Mouse (Mus musculus): ENCODE measurements around the gene Ankrd27. TPM values are rescaled to one million over a fixed set of nuclear protein-coding genes. Genes with fewer than 3 reads are reported as not detected.

The Ankrd27 gene
- polyA plus RNA-seq, 2 experiments = 47.6 to 50.8 TPM

DNA sequence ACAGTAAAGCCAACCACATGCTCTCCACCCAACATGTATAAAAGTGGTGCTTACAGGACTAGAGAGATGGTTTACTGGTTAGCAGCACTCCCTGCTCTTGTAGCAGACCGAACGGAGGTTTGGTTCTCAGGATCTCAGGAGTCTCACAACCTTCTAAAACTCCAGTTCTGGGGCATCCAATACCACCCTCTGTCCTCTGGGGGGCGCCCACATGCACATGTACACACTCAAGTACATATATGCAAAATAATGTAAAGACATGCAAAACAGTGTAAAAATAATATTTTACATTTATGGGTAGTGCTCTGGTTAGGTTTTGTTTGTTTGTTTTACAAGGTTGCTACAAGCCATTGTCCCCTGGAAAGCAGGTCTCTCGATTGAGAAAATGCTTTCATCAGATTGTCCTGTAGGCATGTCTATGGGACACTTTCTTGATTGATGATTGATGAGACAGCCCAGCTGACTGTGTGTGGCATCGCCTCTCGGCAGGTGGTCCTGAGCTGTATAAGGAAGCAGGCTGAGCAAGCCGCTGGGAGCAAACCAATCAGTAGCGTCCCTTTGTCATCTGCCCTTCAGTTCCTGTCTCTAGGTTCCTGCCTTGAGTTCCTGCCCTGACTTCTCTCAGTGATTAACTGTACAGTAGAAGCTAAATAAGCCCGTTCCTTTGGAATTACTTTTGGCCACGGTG lies 65.7 kb downstream of the Ankrd27 start:
- no peak overlapping the region for H3K4me2 ChIP-seq (replicated peaks; ENCODE audit: low read depth, low read length, severe bottlenecking)
- 83% methylated on average over 10 of the region's 10 CpGs for WGBS

GRCm38 (mm10) chr7:35657829-35658228 lies 71.8 kb downstream of the Ankrd27 start:
- no peak overlapping the region for H3K4me2 ChIP-seq (replicated peaks; ENCODE audit: low read depth, low read length, severe bottlenecking)
- H3K27me3 ChIP-seq (ENCODE audit: control insufficient read depth, insufficient read depth, low read length) = no peaks in the 10 kb centered on the region

More for the DNA sequence above, 65.7 kb downstream of the Ankrd27 start:
- Histone ChIP-seq H3K27me3 (ENCODE audit: control insufficient read depth, insufficient read depth, low read length) (no peaks in the 10 kb centered on the region), H3K9me3 (ENCODE audit: control insufficient read depth, low read length) (no peaks in the 10 kb centered on the region), H3K9ac (ENCODE audit: low read depth, low read length, severe bottlenecking) (no peak overlapping the region), H3K4me1 (ENCODE audit: control insufficient read depth, insufficient read depth, low read length) (no peaks in the 10 kb centered on the region), H3K36me3 (ENCODE audit: control insufficient read depth, insufficient read depth, low read length) (no peaks in the 10 kb centered on the region), H3K4me3 (replicated peaks; ENCODE audit: low read length) (no peak overlapping the region), H3K27ac (replicated peaks; ENCODE audit: low read depth, low read length) (no peak overlapping the region)
- no peak for ATAC-seq (ENCODE audit: low FRiP score, low read depth)
- no peak for TF ChIP-seq POLR2A (IDR thresholded peaks at IDR 0.05; ENCODE audit: borderline replicate concordance, extremely low read depth, insufficient read depth, insufficient read length)
- no peak for DNase-seq (ENCODE audit: low spot score)

GRCm38 (mm10) chr7:35659173-35659572 lies 73.1 kb downstream of the Ankrd27 start:
- Histone ChIP-seq H3K4me3 (replicated peaks; ENCODE audit: low read length) (no peak overlapping the region), H3K4me1 (ENCODE audit: control insufficient read depth, insufficient read depth, low read length) (no peaks in the 10 kb centered on the region), H3K36me3 (ENCODE audit: control insufficient read depth, insufficient read depth, low read length) (no peaks in the 10 kb centered on the region), H3K27ac (replicated peaks; ENCODE audit: low read depth, low read length) (no peak overlapping the region), H3K27me3 (ENCODE audit: control insufficient read depth, insufficient read depth, low read length) (no peaks in the 10 kb centered on the region), H3K9ac (ENCODE audit: low read depth, low read length, severe bottlenecking) (no peak overlapping the region), H3K4me2 (replicated peaks; ENCODE audit: low read depth, low read length, severe bottlenecking) (no peak overlapping the region), H3K9me3 (ENCODE audit: control insufficient read depth, low read length) (no peaks in the 10 kb centered on the region)
- 60% methylated on average over 3 of the region's 3 CpGs for WGBS
- no peak for DNase-seq (ENCODE audit: low spot score)
- ATAC-seq (ENCODE audit: low FRiP score, low read depth) = no peak
- TF ChIP-seq POLR2A (IDR thresholded peaks at IDR 0.05; ENCODE audit: borderline replicate concordance, extremely low read depth, insufficient read depth, insufficient read length) = no peak

More at GRCm38 (mm10) chr7:35657829-35658228, 71.8 kb downstream of the Ankrd27 start:
- DNase-seq (ENCODE audit: low spot score) = no peak
- WGBS = 57% methylated on average over 6 of the region's 6 CpGs
- no peaks in the 10 kb centered on the region for H3K4me1 ChIP-seq (ENCODE audit: control insufficient read depth, insufficient read depth, low read length)
- H3K36me3 ChIP-seq (ENCODE audit: control insufficient read depth, insufficient read depth, low read length) = no peaks in the 10 kb centered on the region
- no peaks in the 10 kb centered on the region for H3K9me3 ChIP-seq (ENCODE audit: control insufficient read depth, low read length)
- H3K9ac ChIP-seq (ENCODE audit: low read depth, low read length, severe bottlenecking) = no peak overlapping the region
- no peak for ATAC-seq (ENCODE audit: low FRiP score, low read depth)
- TF ChIP-seq POLR2A (IDR thresholded peaks at IDR 0.05; ENCODE audit: borderline replicate concordance, extremely low read depth, insufficient read depth, insufficient read length) = no peak
- no peak overlapping the region for H3K4me3 ChIP-seq (replicated peaks; ENCODE audit: low read length)
- no peak overlapping the region for H3K27ac ChIP-seq (replicated peaks; ENCODE audit: low read depth, low read length)

DNA sequence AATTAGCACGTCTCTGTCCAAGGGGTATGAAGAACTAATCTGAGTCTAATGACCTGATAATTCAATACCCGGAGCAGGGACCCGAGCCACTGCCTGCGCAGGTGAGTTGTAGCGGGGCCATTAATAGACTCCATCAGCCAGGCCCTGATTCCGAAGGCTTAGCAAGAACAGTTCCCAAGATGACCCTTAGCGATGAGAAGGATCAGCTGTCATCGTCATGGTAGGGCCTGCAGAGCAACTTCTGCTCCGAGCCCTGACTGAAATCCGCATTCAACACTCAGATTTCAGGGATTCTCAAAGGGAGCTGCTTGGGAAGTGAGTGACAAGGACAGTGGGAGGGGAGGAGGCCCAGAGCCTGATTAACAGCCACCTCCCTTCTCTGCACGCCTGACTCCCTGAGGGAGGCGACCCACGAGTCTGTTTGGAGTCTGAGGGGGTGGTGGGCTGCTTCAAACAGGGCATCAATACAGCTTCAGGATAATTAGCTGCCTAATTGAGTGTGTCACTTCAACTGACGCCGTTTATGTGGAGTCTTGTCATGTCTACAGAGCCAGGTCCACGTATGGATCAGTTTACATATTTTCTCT lies 77.8 kb downstream of the Ankrd27 start:
- no peaks in the 10 kb centered on the region for H3K27me3 ChIP-seq (ENCODE audit: control insufficient read depth, insufficient read depth, low read length)
- no peak for TF ChIP-seq POLR2A (IDR thresholded peaks at IDR 0.05; ENCODE audit: borderline replicate concordance, extremely low read depth, insufficient read depth, insufficient read length)
- H3K4me1 ChIP-seq (ENCODE audit: control insufficient read depth, insufficient read depth, low read length) = no peaks in the 10 kb centered on the region
- no peaks in the 10 kb centered on the region for H3K36me3 ChIP-seq (ENCODE audit: control insufficient read depth, insufficient read depth, low read length)
- no peak overlapping the region for H3K4me3 ChIP-seq (replicated peaks; ENCODE audit: low read length)
- DNase-seq (ENCODE audit: low spot score) (no peak), ATAC-seq (ENCODE audit: low FRiP score, low read depth) (peak; percentile 37; the same call in 1 of the 2 replicates)
- no peak overlapping the region for H3K27ac ChIP-seq (replicated peaks; ENCODE audit: low read depth, low read length)
- no peak overlapping the region for H3K4me2 ChIP-seq (replicated peaks; ENCODE audit: low read depth, low read length, severe bottlenecking)
- WGBS = 58% methylated on average over 16 of the region's 16 CpGs
- H3K9ac ChIP-seq (ENCODE audit: low read depth, low read length, severe bottlenecking) = no peak overlapping the region
- H3K9me3 ChIP-seq (ENCODE audit: control insufficient read depth, low read length) = no peaks in the 10 kb centered on the region

GRCm38 (mm10) chr7:35668066-35669041 lies 82.3 kb downstream of the Ankrd27 start:
- Histone ChIP-seq H3K27me3 (ENCODE audit: control insufficient read depth, insufficient read depth, low read length) (no peaks in the 10 kb centered on the region), H3K27ac (replicated peaks; ENCODE audit: low read depth, low read length) (peak overlapping the region; percentile 39), H3K36me3 (ENCODE audit: control insufficient read depth, insufficient read depth, low read length) (no peaks in the 10 kb centered on the region), H3K4me1 (ENCODE audit: control insufficient read depth, insufficient read depth, low read length) (no peaks in the 10 kb centered on the region), H3K4me3 (replicated peaks; ENCODE audit: low read length) (no peak overlapping the region), H3K4me2 (replicated peaks; ENCODE audit: low read depth, low read length, severe bottlenecking) (no peak overlapping the region), H3K9ac (ENCODE audit: low read depth, low read length, severe bottlenecking) (no peak overlapping the region), H3K9me3 (ENCODE audit: control insufficient read depth, low read length) (no peaks in the 10 kb centered on the region)
- 57% methylated on average over 18 of the region's 18 CpGs for WGBS
- peak; percentile 57; the same call in 1 of the 2 replicates for ATAC-seq (ENCODE audit: low FRiP score, low read depth)
- TF ChIP-seq POLR2A (IDR thresholded peaks at IDR 0.05; ENCODE audit: borderline replicate concordance, extremely low read depth, insufficient read depth, insufficient read length) = no peak
- peak; percentile 45 for DNase-seq (ENCODE audit: low spot score)

All from limb, embryonic 14.5 days (tissue).